Mouse (Mus musculus) MEL (cell line): ENCODE data around the gene Nhlrc4. TPM values are rescaled to one million over a fixed set of nuclear protein-coding genes. Genes with fewer than 3 reads are reported as not detected.

Experiments used
- DNase-seq: peaks from one replicate; pipeline ENCODE4 v3.0.0; 2011; ENCODE audit warnings: low read depth, low spot score
- H3K27ac ChIP-seq: 2 replicates; pipeline ENCODE4 v1.5.1; 2012; ENCODE audit warnings: low read depth, mild to moderate bottlenecking, control low read depth, low read length, moderate library complexity; ENCODE audit not compliant: control insufficient read depth
- H3K27me3 ChIP-seq, 2 experiments: fragments of 150-350 bp in 1 of 2; sonication (generic) in 1 of 2; 2 replicates each; pipeline ENCODE4 v1.6.1; 2012; ENCODE audit warnings: low read length in 2 of 2, mild to moderate bottlenecking in 2 of 2, improper control_type of control experiment in 1 of 2, moderate library complexity in 1 of 2; ENCODE audit not compliant: insufficient read depth in 2 of 2, control insufficient read depth in 1 of 2
- H3K36me3 ChIP-seq, 2 experiments: 2 replicates each; pipeline ENCODE4 v1.6.1; 2012 to 2014; ENCODE audit warnings: low read length in 2 of 2, improper control_type of control experiment in 1 of 2, inconsistent platforms in 1 of 2, mild to moderate bottlenecking in 1 of 2; ENCODE audit not compliant: insufficient read depth in 2 of 2, control insufficient read depth in 1 of 2
- H3K4me1 ChIP-seq, 2 experiments: fragments of 150-350 bp in 1 of 2; sonication (generic) in 1 of 2; 2 replicates each; pipeline ENCODE4 v1.6.1; 2012; ENCODE audit warnings: low read length in 2 of 2, improper control_type of control experiment in 1 of 2, mild to moderate bottlenecking in 1 of 2; ENCODE audit not compliant: insufficient read depth in 2 of 2, control insufficient read depth in 1 of 2
- H3K4me3 ChIP-seq, 2 experiments: fragments of 150-350 bp in 1 of 2; sonication (generic) in 1 of 2; 2 replicates each; pipeline ENCODE4 v1.5.1; 2012; ENCODE audit warnings: low read depth in 2 of 2, low read length in 2 of 2, mild to moderate bottlenecking in 2 of 2, moderate library complexity in 2 of 2, control low read depth in 1 of 2, improper control_type of control experiment in 1 of 2; ENCODE audit not compliant: control insufficient read depth in 1 of 2, insufficient read depth in 1 of 2
- H3K79me2 ChIP-seq: 2 replicates; pipeline ENCODE4 v1.6.1; 2012; ENCODE audit warnings: mild to moderate bottlenecking, low read length, moderate library complexity; ENCODE audit not compliant: control insufficient read depth, poor library complexity, insufficient read depth
- H3K9ac ChIP-seq: 2 replicates; pipeline ENCODE4 v1.6.1; 2012; ENCODE audit warnings: low read depth, mild to moderate bottlenecking, control low read depth, low read length, moderate library complexity; ENCODE audit not compliant: control insufficient read depth, poor library complexity, severe bottlenecking
- H3K9me3 ChIP-seq: fragments of 150-350 bp; sonication (generic); replicated peaks from 2 replicates; pipeline ENCODE4 v1.6.1; 2012; ENCODE audit warnings: mild to moderate bottlenecking, low read length, improper control_type of control experiment, moderate library complexity; ENCODE audit not compliant: insufficient read depth
- CHD1 ChIP-seq: IDR thresholded peaks from 2 replicates; pipeline ENCODE4 v1.6.1; 2012; ENCODE audit warnings: low read depth, mild to moderate bottlenecking, inconsistent platforms, low read length, improper control_type of control experiment
- CTCF ChIP-seq, 3 experiments: IDR thresholded peaks in 2 of 3; conservative IDR thresholded peaks in 1 of 3; 2 replicates each; pipeline ENCODE4 v1.5.1; 2011 to 2012; ENCODE audit warnings: low read length in 3 of 3, low read depth in 2 of 3, mild to moderate bottlenecking in 2 of 3, improper control_type of control experiment in 1 of 3, inconsistent platforms in 1 of 3, mixed read lengths in 1 of 3, moderate library complexity in 1 of 3; ENCODE audit not compliant: control insufficient read depth in 1 of 3, insufficient read depth in 1 of 3, poor library complexity in 1 of 3, severe bottlenecking in 1 of 3
- ELF1 ChIP-seq: IDR thresholded peaks from 2 replicates; pipeline ENCODE4 v1.6.1; 2014; ENCODE audit warnings: low read depth, mild to moderate bottlenecking, inconsistent platforms, low read length, improper control_type of control experiment, moderate library complexity
- ETS1 ChIP-seq: IDR thresholded peaks from 2 replicates; pipeline ENCODE4 v1.6.1; 2012; ENCODE audit warnings: low read depth, mild to moderate bottlenecking, inconsistent platforms, low read length, improper control_type of control experiment, moderate library complexity
- GATA1 ChIP-seq: IDR thresholded peaks from 2 replicates; pipeline ENCODE4 v1.6.1; 2011; ENCODE audit warnings: low read depth, low read length, improper control_type of control experiment
- HCFC1 ChIP-seq: IDR thresholded peaks from 2 replicates; pipeline ENCODE4 v1.6.1; 2012; ENCODE audit warnings: low read depth, mild to moderate bottlenecking, inconsistent platforms, low read length, improper control_type of control experiment, moderate library complexity
- MAX ChIP-seq: IDR thresholded peaks from 2 replicates; pipeline ENCODE4 v1.6.1; 2011; ENCODE audit warnings: low read length, improper control_type of control experiment
- MAZ ChIP-seq: IDR thresholded peaks from 2 replicates; pipeline ENCODE4 v1.6.1; 2012; ENCODE audit warnings: low read depth, mild to moderate bottlenecking, inconsistent platforms, low read length, improper control_type of control experiment
- MXI1 ChIP-seq: IDR thresholded peaks from 2 replicates; pipeline ENCODE4 v1.6.1; 2011; ENCODE audit warnings: mild to moderate bottlenecking, low read depth, low read length, improper control_type of control experiment
- MYB ChIP-seq: IDR thresholded peaks from 2 replicates; pipeline ENCODE4 v1.6.1; 2011; ENCODE audit warnings: mild to moderate bottlenecking, low read depth, low read length, improper control_type of control experiment
- NELFE ChIP-seq: IDR thresholded peaks from 2 replicates; pipeline ENCODE4 v1.6.1; 2011; ENCODE audit warnings: low read depth, low read length, improper control_type of control experiment
- POLR2A ChIP-seq, 2 experiments: IDR thresholded peaks; 2 replicates each; pipeline ENCODE4 v1.6.1; 2011 to 2012; ENCODE audit warnings: low read length in 2 of 2, mild to moderate bottlenecking in 2 of 2, control low read depth in 1 of 2, improper control_type of control experiment in 1 of 2, low read depth in 1 of 2, moderate library complexity in 1 of 2; ENCODE audit not compliant: control insufficient read depth in 1 of 2, insufficient read depth in 1 of 2, poor library complexity in 1 of 2
- POLR2AphosphoS2 ChIP-seq: IDR thresholded peaks from 2 replicates; pipeline ENCODE4 v1.6.1; 2011; ENCODE audit warnings: low read length, improper control_type of control experiment
- RCOR1 ChIP-seq: IDR thresholded peaks from 2 replicates; pipeline ENCODE4 v1.6.1; 2012; ENCODE audit warnings: low read depth, mild to moderate bottlenecking, inconsistent platforms, low read length, improper control_type of control experiment
- SIN3A ChIP-seq: IDR thresholded peaks from 2 replicates; pipeline ENCODE4 v1.6.1; 2012; ENCODE audit warnings: low read length, improper control_type of control experiment, inconsistent platforms
- SMC3 ChIP-seq: IDR thresholded peaks from 2 replicates; pipeline ENCODE4 v1.6.1; 2011; ENCODE audit warnings: low read depth, low read length, improper control_type of control experiment
- TBP ChIP-seq: IDR thresholded peaks from 2 replicates; pipeline ENCODE4 v1.8.0; 2011; ENCODE audit warnings: low read depth, low read length, improper control_type of control experiment
- TCF12 ChIP-seq: IDR thresholded peaks from 2 replicates; pipeline ENCODE4 v1.6.1; 2014; ENCODE audit warnings: low read depth, mild to moderate bottlenecking, inconsistent platforms, low read length, improper control_type of control experiment, moderate library complexity
- ZC3H11A ChIP-seq: IDR thresholded peaks from 2 replicates; pipeline ENCODE4 v1.6.1; 2012; ENCODE audit warnings: low read depth, mild to moderate bottlenecking, inconsistent platforms, low read length, improper control_type of control experiment
- ZKSCAN1 ChIP-seq: IDR thresholded peaks from 2 replicates; pipeline ENCODE4 v1.6.1; 2012; ENCODE audit warnings: low read depth, mild to moderate bottlenecking, inconsistent platforms, low read length, improper control_type of control experiment, moderate library complexity
- ZMIZ1 ChIP-seq: IDR thresholded peaks from 2 replicates; pipeline ENCODE4 v1.6.1; 2012; ENCODE audit warnings: low read depth, mild to moderate bottlenecking, inconsistent platforms, low read length, improper control_type of control experiment, moderate library complexity
- polyA plus RNA-seq, 2 experiments: library from polyadenylated mRNA; stranded (reverse) in 1 of 2; unstranded in 1 of 2; fragments of >175 nt in 1 of 2; fragments of >200 nt in 1 of 2; gene quantifications; 2 replicates each; pipeline versions ENCODE4 v1.2.1 to v1.2.4; 2012; ENCODE audit warnings: low replicate concordance in 2 of 2, low read depth in 1 of 2; ENCODE audit not compliant: insufficient read length in 2 of 2, insufficient read depth in 1 of 2, missing spikeins in 1 of 2
- total RNA-seq: library from RNA; depleted of rRNA; stranded (reverse); fragments of 300-350 nt; gene quantifications from 2 replicates; pipeline ENCODE4 v1.2.3, GENCODE M21; 2012

Nhlrc4 gene
- total and polyA plus RNA-seq, 3 experiments = 0.19 to 0.23 TPM; not detected in 1

- TF ChIP-seq MXI1 = no peak; the same call in none of the 2 replicates
- TF ChIP-seq RCOR1 = peak; percentile 58; the same call in 1 of the 2 replicates
- peak; percentile 85 for TF ChIP-seq GATA1
These were observed 2.1 kb downstream of the Nhlrc4 start (continued) for GRCm38 (mm10) chr17:25942597-25943151.

GRCm38 (mm10) chr17:25941511-25942241 is 3.1 kb downstream of the Nhlrc4 start:
- peaks cover 10 to 30% of the 10 kb centered on the region in 2 experiments for H3K4me1 ChIP-seq
- peak overlapping the region; percentile 63 to 78 for H3K4me3 ChIP-seq
- H3K27ac ChIP-seq = peak overlapping the region; percentile 95
- H3K36me3 ChIP-seq = peaks cover 2 to 17% of the 10 kb centered on the region in 2 experiments
- peak; percentile 89 for DNase-seq
- peaks cover 27% of the 10 kb centered on the region for H3K79me2 ChIP-seq
- H3K27me3 ChIP-seq = no peaks in the 10 kb centered on the region
- H3K9me3 ChIP-seq = no peaks in the 10 kb centered on the region
- H3K9ac ChIP-seq = peak overlapping the region; percentile 92
- TF ChIP-seq ZKSCAN1 (no peak), HCFC1 (peak; percentile 91), ZMIZ1 (peak; percentile 37; the same call in 1 of the 2 replicates), CTCF (IDR thresholded peaks at IDR 0.05 in 2 of 3, conservative IDR thresholded peaks at IDR 0.05 in 1 of 3; ENCODE audit: control insufficient read depth in 1 of 3, insufficient read depth in 1 of 3, low read depth in 2 of 3, low read length in 3 of 3, poor library complexity in 1 of 3, severe bottlenecking in 1 of 3) (0 out of 6 replicates have a peak, but pooled peaks of 1 of the 3 experiments have one; percentile 0), MXI1 (peak; percentile 94), POLR2A (IDR thresholded peaks at IDR 0.05; ENCODE audit: control insufficient read depth in 1 of 2, insufficient read depth in 1 of 2, low read depth in 1 of 2, low read length in 2 of 2, poor library complexity in 1 of 2) (peak; percentile 78 to 92; a peak in 3 of 4 replicates), ZC3H11A (no peak), SMC3 (no peak; the same call in 1 of the 2 replicates), ETS1 (peak; percentile 31; the same call in 1 of the 2 replicates), CHD1 (no peak), TBP (peak; percentile 46; the same call in 1 of the 2 replicates), MYB (no peak), TCF12 (peak; percentile 79), POLR2AphosphoS2 (0 out of 2 replicates have a peak, but pooled peaks have one; percentile 63), NELFE (peak; percentile 89), SIN3A (peak; percentile 93), MAX (peak; percentile 42), MAZ (no peak), ELF1 (peak; percentile 64)
- TF ChIP-seq, all 39 proteins: peak for 13
